Mouse (Mus musculus) telencephalon, adult 2 months (tissue): ENCODE measurements at regions not wholly inside any gene's neighbourhood (a gene's known extent, or its start where the extent isn't known, plus 50 kb on each side); places are given as distances from the start of the nearest gene placed in this dataset.

Experiments used
- DNase-seq: peaks from one replicate; pipeline ENCODE4 v3.0.0-alpha.2; 2011; ENCODE audit warnings: low read depth, low spot score

GRCm38 (mm10) chr12:68683897-68684296 is 475.1 kb downstream of the Rps29 start:
- DNase-seq, result no peak

- DNase-seq, result no peak
Measured at GRCm38 (mm10) chr12:68683176-68683575, 475.8 kb downstream of the Rps29 start.

- DNase-seq, result no peak
Measured at GRCm38 (mm10) chr12:68680668-68681067, 478.3 kb downstream of the Rps29 start.

- DNase-seq, result no peak
Measured at GRCm38 (mm10) chr12:68676096-68676775, 482.8 kb downstream of the Rps29 start.

- no peak for DNase-seq
Measured at GRCm38 (mm10) chr12:68672011-68672410, 487.0 kb downstream of the Rps29 start.

GRCm38 (mm10) chr12:68645901-68646585 is 512.9 kb downstream of the Rps29 start:
- no peak for DNase-seq

- peak; percentile 15 for DNase-seq
Measured at GRCm38 (mm10) chr12:68643671-68644070, 515.3 kb downstream of the Rps29 start.

GRCm38 (mm10) chr12:68632441-68632840 is 526.5 kb downstream of the Rps29 start:
- DNase-seq, result no peak

GRCm38 (mm10) chr12:68618337-68618736 is 540.6 kb downstream of the Rps29 start:
- DNase-seq, result peak; percentile 55

GRCm38 (mm10) chr12:68605417-68606000 is 553.5 kb downstream of the Rps29 start:
- no peak for DNase-seq

GRCm38 (mm10) chr12:68604524-68605299 is 554.3 kb downstream of the Rps29 start:
- no peak for DNase-seq

- no peak for DNase-seq
Measured at GRCm38 (mm10) chr12:68602682-68603081, 556.3 kb downstream of the Rps29 start.

GRCm38 (mm10) chr12:68601366-68601765 is 557.6 kb downstream of the Rps29 start:
- DNase-seq, result no peak

GRCm38 (mm10) chr12:68599681-68600596 is 559.0 kb downstream of the Rps29 start:
- peak; percentile 38 for DNase-seq

GRCm38 (mm10) chr12:68599016-68599616 is 559.9 kb downstream of the Rps29 start:
- DNase-seq, result no peak

- no peak for DNase-seq
Measured at GRCm38 (mm10) chr12:68585524-68585872, 573.5 kb downstream of the Rps29 start.

GRCm38 (mm10) chr12:68584786-68585523 is 574.0 kb downstream of the Rps29 start:
- DNase-seq, result no peak

- no peak for DNase-seq
Measured at GRCm38 (mm10) chr12:68579909-68580308, 579.1 kb downstream of the Rps29 start.

GRCm38 (mm10) chr12:68577453-68577852 is 581.5 kb downstream of the Rps29 start:
- no peak for DNase-seq

GRCm38 (mm10) chr12:68576855-68577254 is 582.1 kb downstream of the Rps29 start:
- DNase-seq, result no peak
